9 mouse cellular contexts compared by ENCODE assay signal in the genomic region with DNA sequence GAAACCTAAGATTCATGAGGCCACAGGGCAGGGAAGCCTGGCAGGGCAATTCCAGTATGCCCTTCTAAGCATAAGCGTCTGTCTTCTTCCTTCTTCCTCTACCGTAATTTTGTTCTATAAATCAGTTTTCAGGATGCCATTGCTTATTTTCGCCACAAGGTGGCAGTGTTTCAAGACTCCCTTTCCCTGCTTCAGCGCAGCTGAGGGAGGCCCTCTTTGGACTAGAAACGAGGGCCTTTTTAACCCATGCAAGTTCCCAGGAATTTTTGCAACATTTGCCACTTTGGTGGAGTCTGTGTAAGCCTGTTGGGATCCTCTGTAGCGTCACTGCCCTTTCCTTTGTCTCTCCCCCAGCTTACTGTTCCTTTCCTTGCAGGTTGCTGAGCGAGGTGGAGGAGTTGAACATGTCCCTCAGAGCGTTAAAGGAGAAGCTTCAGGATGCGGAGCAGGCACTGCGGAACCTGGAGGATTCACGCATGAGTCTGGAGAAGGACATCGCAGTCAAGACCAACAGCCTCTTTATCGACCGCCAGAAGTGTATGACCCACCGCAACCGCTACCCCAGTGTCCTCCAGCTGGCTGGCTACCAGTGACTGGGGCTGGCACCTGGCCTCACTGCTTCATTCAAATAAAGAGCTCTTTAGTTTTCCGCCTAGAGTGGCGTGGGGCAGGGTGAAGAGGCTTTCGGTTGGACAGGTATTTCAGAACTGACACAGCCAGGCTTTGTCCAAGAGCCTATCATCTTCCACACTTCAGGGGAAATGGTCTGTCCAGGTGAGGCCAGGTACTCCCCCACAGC. TPM values are rescaled to one million over a fixed set of nuclear protein-coding genes. Genes with fewer than 3 reads are reported as not detected.
A peak's percentile ranks its signal among the peaks of the same experiment; 100 is the strongest.
DNase-seq lines count a peak whose midpoint lies in the region; TF ChIP-seq lines count a peak whose summit lies in the region.
"Had no signal": no experiment of that assay in that cellular context is flagged by ENCODE, and none has a peak within 500 bp of the region (broad histone marks: within the 10 kb centered on the region; RNA-seq: fewer than 3 reads in every experiment).

No protein-coding gene starts in this region.

- TF ChIP-seq EP300 in CH12.LX (IDR thresholded peaks at IDR 0.05; ENCODE audit: low read length) = no peak

- dilution Hi-C loops in CH12.LX (cut with MboI; ENCODE audit: extremely low pct_ligation_motif_present, extremely low pct_unique_long_range_greater_than_20kb, low sequenced_read_pairs) = no loop called here

- no peaks in the 10 kb centered on the region for H3K36me3 ChIP-seq in CH12.LX (replicated peaks in 1 of 2; ENCODE audit: control insufficient read depth in 1 of 2, insufficient read depth in 1 of 2, low read length in 1 of 2)
- H3K36me3 ChIP-seq: limb, embryonic 13.5 days had no signal

- no peak overlapping the region for H3K9ac ChIP-seq in CH12.LX (ENCODE audit: insufficient read depth, low read depth)
- H3K9ac ChIP-seq: limb, embryonic 13.5 days had no signal

- TF ChIP-seq CTCF in CH12.LX (conservative IDR thresholded peaks at IDR 0.05 in 1 of 2, IDR thresholded peaks at IDR 0.05 in 1 of 2; ENCODE audit: low read depth in 2 of 2, low read length in 2 of 2) = peak; percentile 81 to 88; a peak in 3 of 4 replicates

- peak; percentile 44 for DNase-seq in heart, adult 8-10 months (ENCODE audit: low spot score)
- no peak for DNase-seq in heart, adult 9 months (ENCODE audit: low spot score in 2 of 2)
- peak; percentile 60 for DNase-seq in CH12.LX (ENCODE audit: extremely low read depth)
- peak; percentile 50 for DNase-seq in c-Kit-positive CD71-positive TER-119-positive erythroid progenitor cells, embryonic 14.5 days (ENCODE audit: low spot score)
- peak; percentile 83 for DNase-seq in forelimb bud, embryonic 11.5 days (ENCODE audit: low read depth, low spot score)
- DNase-seq in left cerebral cortex, postnatal 14 days (ENCODE audit: low spot score in 2 of 2) = peak; percentile 75 to 82
- peak; percentile 75 for DNase-seq in naive thymus-derived CD4-positive, alpha-beta T cell, adult 2 months (ENCODE audit: low read depth)
- DNase-seq in thymus, postnatal 36 days = peak; percentile 11 to 29

- no peak overlapping the region for H3K27ac ChIP-seq in CH12.LX (ENCODE audit: insufficient read depth, low read depth)
- H3K27ac ChIP-seq: limb, embryonic 13.5 days had no signal

- H3K79me2 ChIP-seq in CH12.LX (replicated peaks; ENCODE audit: control insufficient read depth, extremely low read depth, insufficient read depth, poor library complexity, severe bottlenecking) = no peaks in the 10 kb centered on the region

- H3K4me3 ChIP-seq in CH12.LX (replicated peaks in 1 of 3; ENCODE audit: low read depth in 2 of 3, low read length in 2 of 3, poor library complexity in 1 of 3) = no peak overlapping the region
- H3K4me3 ChIP-seq: limb, embryonic 13.5 days had no signal

- TF ChIP-seq POLR2A in CH12.LX (IDR thresholded peaks at IDR 0.05; ENCODE audit: low read depth, low read length) = no peak

- intact Hi-C loops in left cerebral cortex, postnatal 14 days (cut with DNase I) = loop anchor here (1.0 to 2.0 kb wide), 3 partner anchors 31 to 325 kb away; no protein-coding TSS in a partner anchor

- in situ Hi-C loops in CH12.LX (cut with MboI; ENCODE audit: low pct_ligation_motif_present, low pct_unique_long_range_greater_than_20kb, low sequenced_read_pairs) = loop anchor here (5.0 kb wide), 1 partner anchor 221 kb away; no protein-coding TSS in a partner anchor

- peak; percentile 58 for TF ChIP-seq RAD21 in CH12.LX (IDR thresholded peaks at IDR 0.05; ENCODE audit: low read depth, low read length)

- H3K27me3 ChIP-seq in CH12.LX (replicated peaks) = peaks cover 94% of the 10 kb centered on the region

- no peaks in the 10 kb centered on the region for H3K9me3 ChIP-seq in CH12.LX (replicated peaks; ENCODE audit: low read length)
- H3K9me3 ChIP-seq: limb, embryonic 13.5 days had no signal

- no peak overlapping the region for H3K4me2 ChIP-seq in CH12.LX (ENCODE audit: insufficient read depth, low read depth, poor library complexity, severe bottlenecking)
- H3K4me2 ChIP-seq: limb, embryonic 13.5 days had no signal

- H3K4me1 ChIP-seq in CH12.LX (ENCODE audit: control insufficient read depth in 1 of 2, insufficient read depth in 2 of 2) = peaks cover 0 to 9% of the 10 kb centered on the region in 2 experiments; a peak in 2 of 4 replicates

TF ChIP-seq in CH12.LX, 34 proteins besides CTCF, POLR2A, EP300 and RAD21:
- TF ChIP-seq NELFE (IDR thresholded peaks at IDR 0.05; ENCODE audit: low read depth, low read length) = peak; percentile 29; the same call in 1 of the 2 replicates
- peak; percentile 93 for TF ChIP-seq SMC3 (IDR thresholded peaks at IDR 0.05; ENCODE audit: low read depth, low read length)
- no peak for TF ChIP-seq MAFK (IDR thresholded peaks at IDR 0.05; ENCODE audit: insufficient replicate concordance, low read length)
TF ChIP-seq in CH12.LX: peak in this region for 2.

RNA-seq across cellular contexts. Expression of a gene that starts 20.9 kb away (rescaled TPM):
- not detected for total RNA-seq in heart, adult 8-10 months (2022)
- total RNA-seq in CH12.LX (2012; rRNA removed) (0.17 and 0.38 TPM in 2 replicates), CH12.LX (2014; rRNA removed) (0.08 and 0.35 TPM in 2 replicates)
- polyA plus RNA-seq in CH12.LX (2012; ENCODE audit: insufficient read length, low read depth) = 1.9 and 2.4 TPM in 2 replicates
- under 1 TPM; 0.15 to 0.26 TPM for total RNA-seq in left cerebral cortex, postnatal 14 days (2021)

RNA-seq across cellular contexts. Expression of a gene that starts 21.7 kb away (rescaled TPM):
- under 1 TPM in 3 of 4 experiments, not detected in 1; 0.28 to 0.46 (median 0.33) TPM for total RNA-seq in heart, adult 8-10 months (2022)
- not detected in 2 replicates for total RNA-seq in CH12.LX (2012; rRNA removed)
- total RNA-seq in CH12.LX (2014; rRNA removed) = not detected in 2 replicates
- not detected in 2 replicates for polyA plus RNA-seq in CH12.LX (2012; ENCODE audit: insufficient read length, low read depth)
- total RNA-seq in left cerebral cortex, postnatal 14 days (2021) = 1 to 10 TPM; 1.5 to 3.8 TPM
- polyA plus RNA-seq: limb, embryonic 13.5 days had no signal

RNA-seq across cellular contexts. Expression of a gene that starts 42.6 kb away (rescaled TPM):
- 1 to 10 TPM; 3.9 to 9.7 (median 7.7) TPM for total RNA-seq in heart, adult 8-10 months (2022)
- total RNA-seq in CH12.LX (2012; rRNA removed) (0.21 TPM in 1 of 2 replicates, not detected in the other), CH12.LX (2014; rRNA removed) (0.04 and 0.08 TPM in 2 replicates)
- 0.21 and 0.49 TPM in 2 replicates for polyA plus RNA-seq in CH12.LX (2012; ENCODE audit: insufficient read length, low read depth)
- total RNA-seq in left cerebral cortex, postnatal 14 days (2021) = 10 to 100 TPM; 42.1 to 43.2 TPM

Comparison
In these comparisons a context has a peak if more than half of its experiments do, and no peak if none do; other contexts are left out.
1. DNase-seq: peak in heart, adult 8-10 months (single experiment), CH12.LX (single experiment), c-Kit-positive CD71-positive TER-119-positive erythroid progenitor cells, embryonic 14.5 days (single experiment), forelimb bud, embryonic 11.5 days (single experiment), left cerebral cortex, postnatal 14 days (2 of 2), naive thymus-derived CD4-positive, alpha-beta T cell, adult 2 months (single experiment) and thymus, postnatal 36 days (2 of 2); none in heart, adult 9 months (0 of 2).
2. RNA of a gene that starts 42.6 kb away (total RNA-seq): 42.1 to 43.2 TPM in left cerebral cortex, postnatal 14 days and 3.9 to 9.7 TPM in heart, adult 8-10 months; 0.04 to 0.21 TPM in CH12.LX; every median in the first group is over 4 times any median in the second.